Mouse (Mus musculus) right cerebral cortex, postnatal 10 days (tissue): ENCODE results near the gene Actbl2.

ENCODE experiments used
- DNase-seq, 2 experiments: peaks; one replicate each; pipeline ENCODE4 v3.0.0; 2021; ENCODE audit warnings: low spot score in 2 of 2

Gene Actbl2

DNA sequence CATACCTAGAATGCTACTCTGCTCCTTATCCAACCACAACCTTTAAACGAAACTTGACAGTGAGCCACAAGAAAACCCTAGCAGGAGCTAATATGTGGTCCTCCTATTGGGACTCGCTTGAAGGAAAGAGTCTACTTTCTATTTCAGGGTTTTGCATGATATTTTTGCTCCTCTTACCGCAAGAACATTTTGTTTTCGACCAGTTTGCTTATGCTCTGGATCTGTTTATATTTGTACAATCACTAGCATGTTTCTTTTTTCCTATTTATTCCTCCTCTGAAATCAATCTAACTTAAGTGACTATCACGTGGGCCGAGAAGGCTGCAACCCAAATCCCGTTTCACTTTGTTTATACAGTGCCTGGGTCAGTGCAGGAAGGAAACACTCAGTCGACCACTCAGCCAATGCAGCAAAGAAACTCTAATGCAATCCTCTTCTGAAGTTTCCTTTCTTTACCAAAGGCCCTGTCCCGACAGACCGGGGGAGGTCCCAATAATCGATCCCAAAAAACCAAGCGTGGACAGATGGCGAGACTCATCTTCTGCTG, 15.0 kb downstream of the Actbl2 start:
- no peak for DNase-seq

DNA sequence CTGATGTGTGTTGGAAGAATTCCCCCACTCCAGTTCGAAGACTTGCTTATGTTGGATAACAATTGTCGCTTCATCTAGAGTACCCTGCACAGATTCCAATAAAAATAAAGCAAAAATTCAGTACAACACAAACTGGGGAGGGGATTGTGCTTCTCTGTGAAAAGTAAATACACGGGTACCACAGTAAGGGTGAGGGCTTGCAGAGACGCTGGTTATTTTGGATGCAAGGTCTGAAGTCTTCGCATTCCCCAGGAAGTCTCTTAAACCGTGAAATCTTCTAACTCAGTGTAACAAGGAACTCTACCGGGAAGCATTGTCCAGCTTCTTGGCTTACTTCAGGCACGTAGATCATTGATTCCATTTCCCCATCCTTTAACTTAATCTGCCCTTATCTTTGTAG, 17.1 kb downstream of the Actbl2 start:
- no peak for DNase-seq

DNA sequence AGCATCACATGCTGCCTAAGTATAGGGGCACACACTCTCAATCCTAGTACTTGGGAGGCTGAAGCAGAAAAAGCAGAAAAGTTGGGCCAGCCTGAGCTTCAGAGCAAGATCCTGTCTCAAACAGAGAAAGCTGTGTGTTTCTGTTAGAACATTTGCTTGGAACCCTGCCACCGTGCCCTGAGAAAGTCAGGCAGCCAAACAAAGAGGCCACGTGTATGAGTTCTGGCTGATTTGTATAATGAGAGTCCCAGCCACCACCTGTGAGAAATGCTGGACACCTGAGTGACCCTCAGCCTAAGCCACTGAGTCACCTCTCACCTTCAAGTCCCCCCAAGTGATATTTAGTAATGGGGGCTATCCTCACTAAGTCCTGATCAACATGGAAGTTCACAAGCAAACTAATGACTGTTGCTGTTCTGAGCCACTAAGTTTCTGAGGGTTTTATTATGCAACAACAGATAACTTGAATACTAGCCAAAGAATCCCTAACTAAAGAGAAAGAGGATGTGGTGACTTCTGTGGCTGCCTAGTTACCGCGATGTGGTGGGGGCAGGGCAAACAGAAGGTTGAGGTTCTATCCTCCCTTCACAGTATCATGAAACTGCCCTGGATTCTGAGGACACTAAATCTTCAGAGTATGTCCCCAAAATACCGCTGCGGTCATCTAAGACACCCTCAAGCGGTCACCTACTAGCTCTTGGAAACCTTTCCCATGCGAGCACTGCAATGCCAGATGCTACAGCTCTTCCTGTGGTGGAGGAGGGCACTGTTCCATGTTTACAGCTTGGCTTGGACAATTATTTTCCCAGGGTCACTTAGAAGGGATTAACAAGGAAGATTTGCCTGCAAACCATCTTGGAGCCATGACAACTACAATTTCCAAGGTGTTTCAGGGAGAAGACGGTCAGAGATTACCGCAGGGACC, 31.9 kb downstream of the Actbl2 start:
- peak in 1 of 2 experiments; percentile 40 for DNase-seq

DNA sequence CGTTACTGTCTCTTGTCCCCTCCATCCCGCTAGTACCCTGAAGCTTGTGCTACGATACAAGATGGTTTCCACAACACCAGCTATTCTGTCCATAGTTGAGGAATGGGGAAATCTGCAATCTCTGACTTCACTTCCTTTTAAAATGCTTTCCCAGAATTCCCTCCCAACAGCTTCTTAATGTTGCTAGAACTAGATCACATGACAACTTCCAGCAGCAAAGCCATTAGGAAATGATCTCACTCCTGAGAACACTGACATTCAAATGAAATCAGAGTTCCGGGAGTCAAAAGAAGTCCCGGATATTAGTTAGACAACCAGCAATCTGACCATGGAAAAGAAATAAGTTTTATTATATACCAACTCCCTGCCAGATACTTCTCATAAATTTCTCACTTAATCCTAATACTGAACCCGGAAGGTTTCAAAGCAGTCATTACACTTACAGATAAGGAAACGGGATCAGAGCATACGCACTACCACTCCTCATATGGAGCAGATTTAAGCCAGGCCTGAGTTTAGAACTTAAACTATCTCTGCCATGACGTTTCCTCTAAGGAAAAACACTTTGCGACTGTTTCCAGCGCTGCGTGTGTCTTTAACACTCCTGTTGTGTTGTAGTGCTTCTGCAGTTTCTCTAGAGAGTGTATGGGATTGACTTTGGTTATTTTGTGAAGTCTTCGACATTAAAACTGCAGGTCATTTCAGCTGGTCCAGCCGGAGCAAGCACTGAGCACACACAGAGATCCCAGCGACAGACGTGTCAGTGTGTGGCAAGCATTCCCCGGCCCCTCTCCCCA, 36.5 kb downstream of the Actbl2 start:
- no peak for DNase-seq

DNA sequence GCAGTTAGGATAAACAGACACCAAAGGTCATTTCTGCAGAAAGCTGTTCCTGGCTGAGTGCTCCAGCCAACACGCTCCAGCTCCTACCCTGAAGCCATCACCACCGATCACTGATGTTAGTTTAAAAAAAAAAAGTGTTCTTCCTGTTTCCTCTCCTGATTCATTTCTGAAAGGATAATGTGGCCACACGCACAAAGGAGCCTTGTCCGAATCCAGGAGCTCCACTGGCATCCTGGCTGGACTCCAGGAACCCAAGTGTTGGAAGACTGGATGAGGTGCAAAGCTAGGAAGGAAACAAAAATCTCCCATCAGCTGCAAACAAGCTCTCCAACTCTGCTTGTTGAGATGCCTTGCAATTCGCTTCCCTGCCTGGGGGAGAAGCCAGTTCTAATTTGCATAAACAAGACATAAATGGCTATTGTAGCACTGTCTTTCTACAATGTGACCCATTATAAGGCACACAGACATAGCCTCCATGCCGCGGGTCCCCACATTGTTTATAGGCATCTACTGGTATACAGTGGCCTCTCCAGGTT, 37.2 kb downstream of the Actbl2 start:
- peak; percentile 87 to 88 for DNase-seq

DNA sequence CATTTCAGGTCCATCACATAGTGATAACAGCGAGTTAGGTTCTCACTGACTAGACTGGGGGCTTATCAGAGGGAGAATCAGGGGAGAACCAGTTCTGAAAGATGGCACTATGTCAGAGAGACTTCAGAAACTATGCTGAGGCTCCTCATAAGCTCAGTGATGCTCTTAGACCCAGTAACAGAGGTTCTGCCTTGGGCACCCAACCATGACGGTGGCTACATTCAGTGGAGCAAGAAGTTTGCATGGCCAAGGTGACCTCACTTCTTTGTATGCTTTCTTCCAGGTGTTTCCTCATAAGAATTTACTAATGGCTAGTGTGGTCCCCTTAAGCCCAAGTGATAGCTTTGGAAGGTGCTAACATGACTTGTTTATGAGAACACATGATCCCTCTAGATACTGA, 38.7 kb downstream of the Actbl2 start:
- DNase-seq = no peak

DNA sequence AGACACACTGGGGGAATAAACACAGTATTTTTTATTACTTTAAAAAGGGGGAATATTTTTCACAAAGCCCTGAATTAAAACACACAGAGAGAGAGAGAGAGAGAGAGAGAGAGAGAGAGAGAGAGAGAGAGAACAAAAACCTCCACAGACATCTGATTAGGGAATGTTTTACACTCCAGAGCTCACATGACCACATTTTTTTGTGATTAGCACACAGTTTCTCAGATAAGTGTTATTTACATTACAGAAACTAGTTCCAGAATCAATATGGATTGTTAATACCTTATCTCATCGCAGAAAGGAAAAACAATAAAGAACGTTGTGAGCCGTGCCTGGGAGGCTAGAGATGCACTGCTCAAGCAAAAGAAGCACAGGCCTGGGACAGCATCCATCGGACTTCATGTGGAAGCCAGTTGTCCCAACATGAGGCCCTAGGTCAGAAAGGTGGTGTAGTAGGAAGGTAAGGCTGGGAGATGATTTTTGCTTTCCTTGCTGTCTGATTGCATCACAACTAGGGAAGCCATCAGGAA, 40.2 kb downstream of the Actbl2 start:
- DNase-seq = no peak

DNA sequence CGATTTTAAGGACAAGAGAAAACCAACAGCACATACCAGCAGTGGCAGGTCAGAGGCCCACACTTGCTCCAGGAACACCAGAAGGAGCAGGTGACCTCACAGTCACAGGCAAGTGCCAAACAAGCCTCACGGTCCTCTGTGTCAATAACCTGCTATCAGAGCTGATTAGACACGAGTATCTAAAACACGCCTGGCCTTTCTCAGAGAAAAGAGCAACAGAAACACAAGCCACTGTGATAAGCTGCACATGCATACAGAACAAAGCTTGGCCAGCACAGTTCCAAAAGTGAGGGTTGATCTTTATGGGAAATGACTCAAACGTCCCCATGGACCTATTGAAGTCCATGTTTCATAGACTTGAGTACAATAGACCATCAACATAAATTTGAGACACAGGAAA, 41.2 kb downstream of the Actbl2 start:
- DNase-seq = no peak

DNA sequence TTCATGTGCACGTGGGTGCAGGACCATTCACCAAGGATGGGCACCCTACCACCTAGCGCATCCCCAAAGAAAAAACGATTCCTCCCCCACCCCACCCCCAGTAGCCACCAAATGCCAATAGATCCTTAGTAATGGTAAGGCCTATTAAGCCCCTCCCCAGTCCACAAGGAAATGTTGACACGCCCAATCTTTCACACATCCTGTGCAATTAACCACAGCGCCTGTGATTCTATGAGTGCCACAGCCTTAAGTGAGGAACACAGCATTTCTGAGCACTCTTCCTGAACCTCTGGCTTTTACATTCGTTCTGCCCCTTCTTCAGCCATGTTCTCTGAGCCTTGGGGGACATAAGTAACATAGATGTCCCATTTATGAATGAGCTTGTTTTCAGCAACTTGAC, 42.8 kb downstream of the Actbl2 start:
- no peak for DNase-seq

DNA sequence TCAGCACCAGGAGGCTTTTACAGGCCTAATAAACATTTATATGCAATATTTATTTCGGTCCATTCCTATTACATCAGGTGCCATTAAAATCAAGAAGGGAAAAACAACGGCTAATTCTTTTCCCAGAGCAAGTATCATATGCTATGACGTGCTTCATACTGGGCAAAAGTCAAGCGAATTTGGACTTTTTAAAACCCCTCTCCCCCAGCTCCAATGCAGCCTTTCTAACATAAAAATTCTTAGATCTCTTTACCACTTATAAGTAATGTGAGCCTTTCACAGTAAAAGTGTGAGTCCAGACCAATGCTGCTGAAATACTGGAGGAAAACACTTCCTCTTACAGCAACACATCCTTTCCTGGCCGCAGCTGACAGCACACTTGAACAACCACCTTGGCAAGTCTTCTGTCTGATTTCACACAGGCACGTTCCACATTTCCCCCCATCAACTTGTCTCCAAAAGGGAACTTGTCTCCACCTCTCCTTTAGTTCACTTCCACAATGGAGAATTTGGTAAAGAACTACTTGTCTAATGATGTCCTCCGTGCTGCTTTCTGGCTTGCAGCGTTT, 44.4 kb downstream of the Actbl2 start:
- no peak for DNase-seq

DNA sequence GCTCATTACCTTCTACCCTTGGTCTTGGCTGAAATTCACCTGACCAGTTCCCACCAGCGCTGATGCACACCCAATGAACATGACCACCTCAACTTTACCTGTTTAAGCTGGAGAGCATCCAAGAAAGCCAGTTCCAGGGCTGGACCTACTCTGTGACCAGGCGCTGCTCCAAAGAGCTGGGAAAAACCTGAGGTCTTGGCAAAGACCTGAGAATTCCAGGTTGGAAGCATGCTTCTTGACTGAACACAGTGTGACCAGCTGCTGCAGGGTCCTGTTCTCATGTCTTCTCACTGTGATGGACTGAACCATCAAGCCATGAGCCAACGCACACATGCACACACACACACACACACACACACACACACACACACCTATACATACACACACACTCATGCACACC, 46.0 kb downstream of the Actbl2 start:
- DNase-seq = no peak

DNA sequence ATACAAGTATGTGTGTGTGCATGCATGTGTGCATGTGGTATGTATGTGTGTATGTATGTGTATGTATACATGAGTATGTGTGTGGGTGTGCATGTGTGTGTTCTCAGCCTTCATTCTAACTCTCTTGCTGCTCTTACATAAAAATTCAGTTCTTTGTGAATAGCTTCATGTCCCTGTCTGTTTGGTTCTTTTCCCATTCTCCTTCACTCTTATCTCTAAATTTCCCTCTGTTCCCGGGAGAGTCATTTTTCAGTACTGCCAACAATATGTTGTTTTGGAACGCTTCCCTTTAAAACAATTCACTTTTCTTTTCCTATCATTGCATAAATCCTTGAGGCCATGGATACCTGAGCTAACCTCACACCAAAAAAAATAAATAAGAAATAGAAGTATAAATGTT, 46.6 kb downstream of the Actbl2 start:
- no peak for DNase-seq

DNA sequence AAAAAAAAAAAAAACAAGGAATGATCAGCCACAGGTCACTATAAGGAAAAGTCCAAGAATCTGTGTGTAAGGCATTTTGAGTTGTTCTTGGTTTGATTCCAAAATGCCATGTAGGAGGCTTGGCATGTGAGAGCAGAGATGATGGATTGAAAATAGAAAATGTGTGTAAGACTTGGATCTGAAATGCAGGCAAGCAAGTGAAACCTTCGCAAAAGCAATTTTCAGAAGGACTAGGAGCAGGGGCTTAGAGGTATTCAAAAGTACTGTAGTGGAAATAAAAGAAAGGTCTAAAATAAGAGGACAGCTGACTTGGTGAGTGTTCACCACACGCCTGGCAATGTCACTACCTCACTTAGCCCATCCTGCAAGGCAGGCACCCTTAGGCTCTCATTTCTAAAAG, 49.4 kb downstream of the Actbl2 start:
- no peak for DNase-seq

DNA sequence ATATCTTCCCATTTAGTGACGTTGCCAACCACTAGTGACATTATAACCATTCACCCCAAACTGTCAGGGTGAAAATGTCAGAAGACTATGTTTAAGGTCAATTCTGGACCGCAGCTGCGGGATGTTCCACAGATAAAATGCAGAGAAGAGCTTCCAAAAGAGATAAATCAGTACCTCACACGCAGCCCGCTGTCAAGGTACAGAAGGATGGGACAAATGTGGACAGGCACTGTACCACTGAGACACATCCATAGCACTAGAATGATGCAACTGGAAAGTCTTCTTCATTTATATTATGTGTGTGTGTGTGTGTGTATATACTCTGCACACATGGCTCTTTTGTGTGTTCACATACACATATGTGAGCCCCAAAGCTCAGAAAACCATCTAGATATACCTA, 49.9 kb downstream of the Actbl2 start:
- DNase-seq = no peak
